Mouse (Mus musculus) stomach, postnatal 0 days (tissue): ENCODE measurements around the gene Tmem256.

Source experiments
- CTCF ChIP-seq: IDR thresholded peaks from 2 replicates; pipeline ENCODE4 v1.5.1; 2016; ENCODE audit warnings: antibody characterized with exemption, low read depth, mild to moderate bottlenecking, moderate library complexity
- EP300 ChIP-seq: optimal IDR thresholded peaks from 2 replicates; pipeline ENCODE3; 2016; ENCODE audit warnings: antibody characterized with exemption

- no peak for TF ChIP-seq EP300
- TF ChIP-seq CTCF, result no peak
These were observed 12.4 kb downstream of the Tmem256 start for GRCm38 (mm10) chr11:69850754-69851153.
